Mouse (Mus musculus) kidney, adult 2 months (tissue): ENCODE data around the gene Nid2.

Experiments used
- CTCF ChIP-seq: fragments of 200-500 bp; conservative IDR thresholded peaks from 2 replicates; pipeline ENCODE4 v1.5.1; 2011; ENCODE audit warnings: low read depth, mild to moderate bottlenecking, control low read depth, low read length, moderate library complexity, mixed read lengths; ENCODE audit not compliant: insufficient read depth, insufficient read length
- POLR2A ChIP-seq: fragments of 200-500 bp; IDR thresholded peaks from one replicate; pipeline ENCODE4 v1.6.1; 2011; ENCODE audit warnings: low read depth, low read length, control low read depth

DNA sequence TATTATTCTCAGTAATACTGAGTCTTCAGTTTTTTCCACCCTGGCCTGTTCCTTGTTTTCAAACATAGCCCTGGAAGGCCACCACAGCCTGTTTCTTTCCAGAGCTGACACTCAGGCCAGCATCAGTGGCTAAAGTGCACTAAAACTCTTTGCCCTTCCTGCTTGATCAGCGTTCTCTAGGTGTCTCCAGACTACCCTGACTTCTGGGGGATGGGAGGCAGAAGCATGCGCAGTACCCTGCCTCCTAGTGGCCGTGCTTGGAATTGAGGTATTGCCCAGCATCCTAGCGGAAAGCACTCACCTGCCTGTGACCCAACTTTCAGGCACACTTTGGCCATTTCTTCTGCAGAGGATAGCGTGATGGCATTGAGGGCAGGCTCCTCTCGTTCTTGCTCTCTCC lies 25.8 kb downstream of the Nid2 start:
- TF ChIP-seq POLR2A (no peak), CTCF (peak; percentile 89)
